21 mouse cellular contexts compared by ENCODE assay signal in the genomic region with DNA sequence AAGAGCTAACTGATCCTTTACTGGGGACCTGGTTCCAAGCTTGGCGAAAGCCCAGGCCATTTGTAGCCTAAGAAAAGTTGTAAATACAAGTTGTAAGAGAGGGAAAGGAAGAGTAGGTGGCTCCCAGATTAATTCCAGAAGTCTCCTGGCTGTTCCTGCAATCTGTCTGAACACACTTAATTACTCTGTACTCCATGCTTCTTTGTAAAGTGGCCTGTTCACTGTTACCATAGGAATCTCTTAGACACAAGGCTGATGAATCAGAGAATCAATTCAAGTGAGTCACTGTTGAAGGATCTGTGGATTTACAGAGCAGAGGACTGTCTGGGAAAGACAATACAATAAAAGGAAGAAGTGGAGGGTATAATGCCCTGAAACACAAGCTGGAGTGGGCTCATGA.
A peak's percentile ranks its signal among the peaks of the same experiment; 100 is the strongest.
DNase-seq lines count a peak whose midpoint lies in the region; ATAC-seq lines count a peak whose summit lies in the region.
"Had no signal": no experiment of that assay in that cellular context is flagged by ENCODE, and none has a peak within 500 bp of the region (broad histone marks: within the 10 kb centered on the region; RNA-seq: fewer than 3 reads in every experiment).

No protein-coding gene starts in this region.

- peak; percentile 37 for DNase-seq in layer of hippocampus, adult 11-12 months (ENCODE audit: low spot score)
- no peak for DNase-seq in layer of hippocampus, postnatal 25 days (ENCODE audit: extremely low spot score in 1 of 2, low spot score in 1 of 2)
- DNase-seq in right cerebral cortex, postnatal 10 days (ENCODE audit: low spot score in 2 of 2): peak; percentile 26 to 31
- no peak for DNase-seq in right cerebral cortex, postnatal 36 days (ENCODE audit: low spot score in 2 of 2)
- peak; percentile 37 for DNase-seq in layer of hippocampus, adult 9-10 months (ENCODE audit: low spot score)
- DNase-seq: adrenal gland, adult 8-10 months; cerebellum, adult 8-10 months; cerebellum, postnatal 25 days; gastrocnemius, postnatal 14 days; heart, adult 11 months; kidney, adult 18-20 months; kidney, postnatal 25 days; retina, postnatal 1 day; spleen, adult 18-20 months; thymus, adult 2 months; thymus, postnatal 36 days had no signal

- ATAC-seq in CD4-positive, CD25-positive, alpha-beta regulatory T cell, adult 4 months: no peak
- no peak for ATAC-seq in activated CD4-positive, CD25-positive, alpha-beta regulatory T cell, adult 4 months
- ATAC-seq: forebrain, embryonic 14.5 days; hindbrain, embryonic 16.5 days; midbrain, embryonic 15.5 days had no signal

Comparison
In these comparisons a context has a peak if more than half of its experiments do, and no peak if none do; other contexts are left out.
1. DNase-seq: peak in layer of hippocampus, adult 11-12 months (single experiment), right cerebral cortex, postnatal 10 days (2 of 2) and layer of hippocampus, adult 9-10 months (single experiment); none in layer of hippocampus, postnatal 25 days (0 of 2) and right cerebral cortex, postnatal 36 days (0 of 2).